Mouse (Mus musculus) G1E-ER4 (cell line): Measurements from ENCODE around the gene Neu3. TPM values are rescaled to one million over a fixed set of nuclear protein-coding genes. Genes with fewer than 3 reads are reported as not detected.

ENCODE experiments used
- GATA1 ChIP-seq: IDR thresholded peaks from one replicate; pipeline ENCODE4 v1.8.0; 2012; ENCODE audit warnings: low read length, inconsistent platforms
- polyA plus RNA-seq: library from polyadenylated mRNA; stranded (reverse); fragments of >175 nt; gene quantifications from 2 replicates; pipeline ENCODE4 v1.2.3, GENCODE M21; 2012

Gene Neu3
- polyA plus RNA-seq, 1 experiment, result 3.2 TPM

DNA sequence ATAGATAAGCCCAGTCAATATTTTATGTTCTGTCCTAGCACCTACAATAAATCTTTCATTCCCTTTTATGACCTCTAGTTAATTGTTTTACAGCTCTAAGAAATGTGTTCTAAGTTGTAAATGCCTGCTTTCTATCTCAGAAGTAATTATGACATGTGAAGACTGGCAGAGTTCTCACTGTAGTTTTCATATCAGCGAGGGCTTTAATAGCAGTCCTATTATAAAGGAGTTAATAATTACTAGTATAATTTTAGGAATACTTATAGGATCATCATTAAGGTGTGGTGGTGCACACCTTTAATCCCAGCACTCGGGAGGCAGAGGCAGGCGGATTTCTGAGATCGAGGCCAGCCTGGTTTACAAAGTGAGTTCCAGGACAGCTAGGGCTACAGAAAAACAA, 16.6 kb downstream of the Neu3 start:
- TF ChIP-seq GATA1, result no peak

DNA sequence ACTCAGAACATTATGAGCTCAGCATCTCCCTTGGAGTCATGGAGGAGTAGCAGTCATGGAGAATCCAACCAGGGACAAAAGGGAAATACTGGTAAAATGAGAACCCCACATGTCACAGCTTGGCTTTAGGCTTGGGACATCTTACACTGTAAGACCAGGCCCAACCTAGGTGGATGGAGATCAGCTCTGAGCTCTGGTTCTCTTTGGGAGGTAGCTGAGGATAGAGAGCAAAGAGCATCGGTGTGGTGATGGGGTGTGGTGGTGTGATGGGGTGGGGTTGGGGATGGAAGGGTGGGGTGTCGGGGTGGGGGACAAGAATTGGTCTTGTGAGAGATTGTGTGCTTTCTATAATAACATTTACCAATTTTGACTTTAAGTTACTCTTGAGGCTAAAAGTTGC, 17.4 kb downstream of the Neu3 start:
- no peak for TF ChIP-seq GATA1

DNA sequence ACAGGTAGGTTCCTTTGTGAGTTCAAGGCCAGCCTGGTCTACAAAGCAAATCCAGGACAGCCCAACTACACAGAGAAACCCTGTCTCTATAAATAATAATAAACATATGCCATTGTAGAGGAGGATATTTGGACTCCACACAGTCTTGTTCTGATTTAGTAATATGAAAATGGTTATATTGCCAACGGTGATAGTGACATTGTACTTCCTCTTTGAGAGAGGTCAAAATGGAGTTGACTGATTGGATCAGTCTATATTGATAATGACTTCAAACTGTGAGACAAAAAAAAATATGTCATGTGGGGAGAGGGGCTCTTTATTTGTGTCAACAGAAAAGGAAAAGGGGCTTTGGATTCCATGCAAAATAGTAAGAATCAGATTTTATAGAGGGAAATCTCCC, 22.9 kb downstream of the Neu3 start:
- no peak for TF ChIP-seq GATA1

DNA sequence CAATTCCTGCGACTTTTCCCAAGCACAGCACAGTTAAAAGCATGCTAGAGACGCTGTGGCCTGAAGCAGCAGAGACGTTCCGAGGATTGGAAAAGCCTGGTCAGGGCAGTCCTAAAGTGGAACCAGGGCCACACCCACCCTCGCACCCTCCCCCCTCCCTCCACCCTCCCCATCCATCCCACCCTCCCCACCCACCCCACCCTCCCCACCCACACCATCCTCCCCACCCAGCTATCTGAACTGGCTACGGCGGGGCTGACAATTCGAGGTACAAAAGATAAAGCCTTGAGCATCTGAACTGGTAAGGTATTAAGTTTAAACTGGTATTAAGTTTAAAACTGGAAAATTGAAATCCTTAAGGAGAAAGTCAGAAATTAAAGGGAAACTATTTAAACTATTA, 24.7 kb downstream of the Neu3 start:
- no peak for TF ChIP-seq GATA1

DNA sequence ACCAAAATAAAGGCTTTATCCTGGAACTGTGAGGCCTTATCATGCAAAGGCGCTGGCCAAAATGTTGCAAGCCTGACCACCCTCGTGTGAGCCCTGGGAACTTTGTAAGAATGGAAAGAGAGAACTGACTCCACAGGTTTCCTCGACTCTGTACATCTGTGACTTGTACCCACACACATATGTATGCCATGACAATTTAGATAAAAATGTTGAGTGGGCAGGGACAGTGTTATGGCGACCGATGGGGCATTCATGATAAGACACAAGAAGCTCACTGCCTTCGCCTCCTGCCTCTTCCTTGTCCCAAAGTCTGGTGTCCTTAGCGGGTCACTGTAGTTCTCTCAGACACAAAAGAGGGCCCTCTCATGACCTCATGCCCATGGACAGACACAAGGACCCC, 29.1 kb downstream of the Neu3 start:
- no peak for TF ChIP-seq GATA1

DNA sequence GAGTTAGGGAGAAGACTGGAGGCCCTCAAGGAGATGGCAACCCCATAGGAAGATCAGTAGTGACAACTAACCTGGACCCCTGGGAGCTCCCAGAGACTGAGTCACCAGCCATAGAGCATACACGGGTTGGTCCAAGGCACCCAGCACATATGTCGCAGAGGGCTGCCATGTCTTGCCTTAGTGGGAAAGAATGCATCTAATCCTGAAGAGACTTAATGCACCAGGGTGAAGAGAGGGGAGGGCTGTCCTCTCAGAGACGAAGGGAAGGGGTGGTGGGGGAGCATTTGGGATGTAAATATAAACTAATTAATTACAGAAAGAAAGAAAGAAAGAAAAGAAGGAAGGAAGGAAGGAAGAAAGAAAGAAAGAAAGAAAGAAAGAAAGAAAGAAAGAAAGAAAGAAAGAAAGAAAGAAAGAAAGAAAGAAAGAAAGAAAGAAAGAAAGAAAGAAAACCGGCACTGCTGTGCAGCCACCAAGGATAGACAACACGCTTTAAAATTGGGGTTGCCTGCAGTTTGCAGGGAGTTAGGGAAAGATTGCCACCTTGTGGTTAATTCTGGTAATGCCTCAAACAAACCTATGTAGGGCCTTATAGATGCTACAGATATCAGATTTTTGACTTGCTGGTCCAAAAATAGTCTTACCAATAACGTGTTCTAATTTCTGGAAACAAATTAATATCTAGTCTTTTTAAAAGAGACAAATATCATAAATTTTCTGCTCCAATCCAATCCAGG, 30.1 kb downstream of the Neu3 start:
- no peak for TF ChIP-seq GATA1

DNA sequence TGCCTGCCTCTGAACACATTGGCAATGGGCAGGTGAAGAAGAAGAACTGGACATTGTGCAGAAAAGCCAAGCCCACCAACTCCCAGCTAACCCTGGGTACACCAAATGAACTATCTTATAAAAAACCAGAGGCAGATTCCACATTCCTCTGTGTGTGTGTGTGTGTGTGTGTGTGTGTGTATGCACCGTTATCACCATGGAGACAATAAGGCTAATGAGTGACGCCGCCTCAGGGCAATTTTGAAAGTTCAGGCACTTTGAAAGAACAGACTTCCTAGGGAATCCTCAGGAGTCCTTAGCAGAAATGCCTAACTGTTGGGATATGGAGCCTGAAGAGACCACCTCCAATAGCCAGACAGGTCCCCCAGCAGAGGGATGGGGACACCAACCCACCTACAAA, 31.0 kb downstream of the Neu3 start:
- TF ChIP-seq GATA1, result no peak

DNA sequence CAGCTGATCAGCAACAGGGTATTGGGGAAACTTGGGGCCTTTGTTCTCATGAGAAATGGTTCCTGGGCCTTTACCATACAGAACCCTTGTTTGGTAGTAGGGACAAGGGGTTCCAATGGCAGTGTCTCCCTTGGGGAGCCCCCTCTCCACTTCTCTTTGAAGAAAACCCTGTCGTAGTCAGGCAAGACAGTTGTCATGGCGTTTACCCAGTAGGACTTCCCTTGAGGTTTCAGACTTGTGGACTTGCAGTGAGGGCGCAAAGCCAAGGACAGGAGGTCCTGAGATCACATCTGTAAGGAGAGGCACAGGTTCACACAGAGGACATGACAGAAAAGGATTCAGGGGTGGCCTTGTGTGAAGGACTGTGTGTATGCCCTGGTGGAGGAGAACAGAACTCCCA, 31.7 kb downstream of the Neu3 start:
- no peak for TF ChIP-seq GATA1

DNA sequence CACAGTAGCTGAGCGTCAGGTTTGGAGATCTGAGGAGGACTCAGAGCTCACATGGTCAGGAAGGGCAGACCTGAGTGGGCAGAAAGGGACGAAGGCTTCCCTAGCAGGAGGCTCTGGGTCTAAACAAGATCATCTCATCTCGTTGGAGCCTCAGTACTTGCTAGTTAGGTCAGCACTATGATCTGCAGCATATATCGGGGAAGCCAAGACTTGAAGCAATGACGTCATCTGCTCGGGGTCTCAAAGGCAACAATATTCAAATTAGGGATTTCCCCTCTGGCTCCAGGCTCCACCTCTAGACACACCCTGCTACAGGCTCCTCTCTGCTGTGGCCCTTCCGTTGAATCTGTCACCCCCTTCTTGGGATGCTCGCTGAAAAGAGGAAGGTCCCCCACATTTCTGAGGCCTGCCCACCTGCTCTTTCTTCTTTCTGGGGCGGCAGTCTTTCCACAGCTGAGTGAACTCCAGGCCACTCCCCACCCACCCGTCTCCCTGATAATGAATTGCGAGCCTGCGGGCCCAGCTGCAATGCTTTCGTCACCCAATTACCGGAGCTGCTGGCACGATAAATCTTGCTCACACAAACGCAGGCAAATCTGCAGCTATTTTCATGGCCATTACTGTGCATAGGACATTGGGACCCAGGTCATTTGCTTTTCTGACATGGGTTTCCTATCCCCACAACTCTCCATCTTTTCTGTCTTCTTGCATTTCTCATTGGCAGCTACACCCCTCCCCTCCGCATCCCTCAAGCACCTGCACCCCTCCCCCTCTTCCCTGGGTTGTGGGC, 32.8 kb downstream of the Neu3 start:
- no peak for TF ChIP-seq GATA1

DNA sequence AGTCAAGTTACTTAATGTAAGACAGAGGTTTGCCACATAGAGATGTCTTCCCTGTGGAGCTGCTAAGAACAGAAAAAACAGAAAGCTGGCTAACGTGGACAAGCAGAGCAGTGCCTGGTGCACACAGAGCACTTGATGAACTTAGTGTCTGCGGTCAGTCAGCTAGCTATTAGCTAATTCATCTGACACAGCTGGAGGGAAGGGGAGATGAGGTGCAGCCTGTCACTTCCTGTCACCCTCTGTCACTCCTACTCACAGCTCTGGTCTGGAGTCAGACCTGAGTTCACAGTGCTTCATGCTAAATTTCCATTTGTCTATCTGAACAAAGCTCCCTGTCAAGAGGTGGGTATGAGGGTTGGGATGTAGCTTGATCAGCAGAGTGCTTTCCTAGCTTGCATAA, 34.1 kb downstream of the Neu3 start:
- TF ChIP-seq GATA1, result no peak

DNA sequence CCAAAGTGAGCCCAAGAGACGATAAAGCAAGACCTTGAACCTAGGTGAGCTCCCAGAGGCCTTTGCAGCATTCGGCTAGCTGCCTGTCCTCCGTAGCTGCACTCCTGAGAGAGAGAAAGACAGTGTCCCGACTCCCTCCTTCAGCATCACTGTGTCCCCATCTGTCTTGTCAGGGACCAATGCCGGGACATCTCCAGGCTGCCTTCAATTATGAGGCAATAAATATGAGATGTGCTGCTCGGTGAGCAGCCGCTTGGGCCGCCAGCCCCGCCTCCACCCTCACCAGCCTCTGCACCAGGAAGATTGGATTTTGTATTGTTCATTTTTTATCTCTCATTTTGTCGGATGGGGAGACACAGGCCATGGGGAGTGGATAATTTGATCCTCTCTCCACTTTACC, 37.4 kb downstream of the Neu3 start:
- TF ChIP-seq GATA1, result no peak

DNA sequence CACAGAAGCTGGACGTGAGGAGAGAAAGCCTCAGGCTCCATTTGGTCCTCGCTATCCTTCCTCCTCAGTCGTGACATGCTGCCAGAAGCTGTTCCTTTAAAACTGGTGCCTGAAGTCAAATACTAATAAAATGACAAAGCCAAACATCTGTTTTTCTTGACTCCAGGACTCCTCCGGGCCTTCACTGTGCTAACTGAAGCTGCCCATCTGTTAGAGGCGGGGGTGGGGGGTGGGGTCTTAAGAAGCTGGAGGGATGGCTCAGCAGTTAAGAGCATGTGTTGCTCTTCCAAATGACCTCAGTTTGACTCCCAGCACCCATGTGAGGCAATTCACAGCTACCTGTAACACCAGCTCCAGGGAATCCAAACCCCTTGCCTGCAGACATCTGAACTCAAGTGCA, 39.7 kb downstream of the Neu3 start:
- TF ChIP-seq GATA1, result no peak

DNA sequence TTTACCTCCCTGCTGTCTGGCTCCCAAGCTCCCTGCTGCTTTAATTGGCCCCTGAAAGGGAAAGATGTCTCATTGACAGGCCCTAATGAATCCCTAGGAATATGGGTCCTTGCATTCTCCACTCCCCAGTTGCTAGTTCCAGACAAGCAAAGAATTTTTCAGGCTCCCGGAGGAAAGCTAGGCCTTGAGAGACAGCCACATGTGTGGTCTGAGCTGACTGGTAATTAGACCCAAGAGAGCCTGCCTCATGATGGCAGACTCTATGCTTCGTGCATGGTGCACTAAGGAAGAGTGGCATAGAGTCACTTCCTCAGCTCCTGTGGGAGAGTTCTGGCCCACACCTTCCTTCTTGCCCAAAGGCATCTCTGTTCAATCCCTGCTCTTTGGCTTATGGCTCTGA, 40.3 kb downstream of the Neu3 start:
- TF ChIP-seq GATA1, result no peak

DNA sequence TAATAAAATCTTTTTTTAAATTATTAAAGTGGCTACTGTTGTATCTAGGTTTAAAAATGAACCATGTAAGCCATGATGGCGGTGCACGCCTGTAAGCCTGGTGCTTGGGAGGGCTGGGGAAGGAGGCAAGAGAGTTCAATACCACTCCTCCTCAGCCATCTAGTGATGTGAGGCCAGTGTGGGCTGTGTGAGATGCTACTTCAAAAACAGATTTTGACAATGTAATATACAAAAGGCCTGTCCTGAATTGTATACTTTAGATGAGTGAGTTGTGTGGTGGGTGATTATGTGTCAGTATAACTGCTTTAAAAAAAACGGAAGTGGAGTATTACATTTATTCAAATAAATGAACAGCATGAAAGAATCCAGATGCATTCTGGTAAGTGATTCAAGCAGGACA, 41.4 kb downstream of the Neu3 start:
- no peak for TF ChIP-seq GATA1

DNA sequence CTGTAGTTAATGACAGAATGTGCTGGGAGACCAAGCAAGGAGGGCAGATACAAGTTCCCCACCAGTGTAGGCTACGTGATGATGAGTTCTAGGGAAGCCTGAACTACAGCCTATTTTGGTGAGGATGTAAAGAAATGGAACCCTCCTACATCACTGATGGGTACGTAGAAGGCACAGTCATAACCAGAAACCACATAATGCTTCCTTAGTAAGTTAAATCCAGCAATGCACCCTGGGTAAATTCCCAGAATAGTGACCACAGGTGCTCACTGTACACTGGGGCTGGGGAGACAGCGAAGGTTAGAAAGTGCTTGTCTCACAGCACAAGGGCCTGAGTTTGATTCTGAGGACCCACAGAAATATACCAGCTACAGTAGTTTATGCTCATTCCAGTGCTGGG, 42.7 kb downstream of the Neu3 start:
- no peak for TF ChIP-seq GATA1

DNA sequence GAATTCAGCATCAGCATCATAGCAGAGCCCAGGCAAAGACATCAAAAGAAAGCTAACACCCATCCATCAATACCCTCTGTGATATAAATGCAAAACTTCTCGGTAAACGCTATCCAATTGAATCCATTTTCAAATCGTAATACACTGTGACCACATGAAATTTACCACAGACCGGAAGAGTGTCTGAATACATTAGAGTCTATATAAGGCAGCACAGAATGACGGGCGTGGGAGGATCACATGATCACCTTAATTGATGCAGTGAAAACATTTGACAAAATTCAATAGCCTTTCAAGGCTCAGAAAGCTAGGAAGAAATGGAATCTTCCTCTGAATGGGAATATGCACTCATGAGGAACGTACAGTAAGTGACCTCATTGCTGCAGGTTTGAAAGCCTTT, 44.8 kb downstream of the Neu3 start:
- no peak for TF ChIP-seq GATA1

DNA sequence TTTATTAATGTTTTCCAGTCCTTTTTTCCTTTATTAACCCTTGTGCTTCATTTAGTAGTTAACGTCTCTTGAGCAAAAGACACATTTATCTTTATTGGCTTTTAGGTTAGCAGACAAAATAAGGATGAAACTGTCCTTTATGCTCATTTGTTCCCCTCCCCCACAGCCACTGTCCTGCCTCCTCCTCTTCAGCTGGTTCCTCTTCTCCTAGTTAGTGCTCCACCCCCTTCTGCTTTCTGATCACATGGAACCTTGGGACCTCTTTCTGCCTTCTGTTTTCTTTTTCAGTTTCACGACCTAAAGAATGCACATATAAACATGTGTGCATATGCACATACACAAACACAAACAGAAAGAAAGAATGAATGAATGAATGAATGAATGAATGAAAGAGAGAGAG, 46.3 kb downstream of the Neu3 start:
- TF ChIP-seq GATA1, result no peak

DNA sequence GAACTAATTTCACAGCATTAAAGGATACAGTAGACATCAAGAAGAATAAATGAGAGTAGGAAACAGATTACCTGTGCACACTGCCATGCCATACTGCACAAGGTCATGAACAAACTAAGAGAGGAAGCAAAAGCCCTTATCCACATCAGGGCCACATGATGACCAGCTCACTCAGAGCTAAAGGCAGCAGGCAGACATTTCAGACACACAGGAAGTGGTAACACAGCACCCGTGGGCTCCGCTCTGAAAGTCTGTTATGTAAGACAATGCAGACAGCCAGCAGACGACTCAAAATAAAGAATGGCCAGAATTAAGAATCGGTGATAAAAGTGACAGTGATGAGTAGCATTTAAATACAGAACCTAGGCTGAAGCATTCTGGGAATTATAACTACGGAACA, 46.8 kb downstream of the Neu3 start:
- no peak for TF ChIP-seq GATA1
